Mouse (Mus musculus) gastrocnemius, adult 2 months (tissue): ENCODE results near the gene Elmo1. TPM values are rescaled to one million over a fixed set of nuclear protein-coding genes. Genes with fewer than 3 reads are reported as not detected.

Source experiments
- DNase-seq: peaks from one replicate; pipeline ENCODE4 v3.0.0; 2022
- H3K27ac ChIP-seq: fragments of 200-600 bp; 2 replicates; pipeline ENCODE4 v1.8.1; 2022; ENCODE audit warnings: mild to moderate bottlenecking
- H3K4me3 ChIP-seq: fragments of 200-600 bp; 2 replicates; pipeline ENCODE4 v1.8.1; 2022; ENCODE audit warnings: mild to moderate bottlenecking, moderate library complexity
- CTCF ChIP-seq: fragments of 200-600 bp; IDR thresholded peaks from 2 replicates; pipeline ENCODE4 v1.8.1; 2022; ENCODE audit warnings: antibody characterized with exemption, mild to moderate bottlenecking, moderate library complexity
- intact Hi-C: fragments of 180-260 bp; cut with DNase I; formaldehyde crosslinking; loops from one replicate; pipeline ENCODE4 v1.15.1; 2025
- long read RNA-seq, 2 experiments: library from polyadenylated mRNA; stranded (forward); transcript quantifications; one replicate each; pipeline ENCODE4 v2.0.0; 2021
- total RNA-seq, 2 experiments: library from RNA; stranded (reverse); gene quantifications; 2 replicates each; pipeline ENCODE4 v1.2.3; 2021

Gene Elmo1
- total RNA-seq: 1 to 10 TPM; 4.1 to 4.3 TPM
- long read RNA-seq, experiment 1, full-length matches to known transcripts: 7 of 10 reads
- long read RNA-seq, experiment 1, partial matches to known transcripts: 1 of 10 reads
- long read RNA-seq, experiment 1, other reads (novel, unspliced or antisense): 2 of 10 reads
- long read RNA-seq, experiment 2, full-length matches to known transcripts: 1 of 1 reads
- long read RNA-seq, experiment 2, partial matches to known transcripts: 0 of 1 reads
- long read RNA-seq, experiment 2, other reads (novel, unspliced or antisense): 0 of 1 reads

GRCm38 (mm10) chr13:20090133-20090710 lies at the start of gene Elmo1:
Elmo1 (plus strand) TSS chr13:20090596.
- Histone ChIP-seq H3K4me3 (peak within 1 kb of the TSS; percentile 75), H3K27ac (peak within 1 kb of the TSS; percentile 90)
- DNase-seq: peak; percentile 81
- intact Hi-C loops: loop anchor here (5.0 kb wide), 2 partner anchors 97 to 182 kb away; no protein-coding TSS in a partner anchor
- peak; percentile 57 for TF ChIP-seq CTCF

DNA sequence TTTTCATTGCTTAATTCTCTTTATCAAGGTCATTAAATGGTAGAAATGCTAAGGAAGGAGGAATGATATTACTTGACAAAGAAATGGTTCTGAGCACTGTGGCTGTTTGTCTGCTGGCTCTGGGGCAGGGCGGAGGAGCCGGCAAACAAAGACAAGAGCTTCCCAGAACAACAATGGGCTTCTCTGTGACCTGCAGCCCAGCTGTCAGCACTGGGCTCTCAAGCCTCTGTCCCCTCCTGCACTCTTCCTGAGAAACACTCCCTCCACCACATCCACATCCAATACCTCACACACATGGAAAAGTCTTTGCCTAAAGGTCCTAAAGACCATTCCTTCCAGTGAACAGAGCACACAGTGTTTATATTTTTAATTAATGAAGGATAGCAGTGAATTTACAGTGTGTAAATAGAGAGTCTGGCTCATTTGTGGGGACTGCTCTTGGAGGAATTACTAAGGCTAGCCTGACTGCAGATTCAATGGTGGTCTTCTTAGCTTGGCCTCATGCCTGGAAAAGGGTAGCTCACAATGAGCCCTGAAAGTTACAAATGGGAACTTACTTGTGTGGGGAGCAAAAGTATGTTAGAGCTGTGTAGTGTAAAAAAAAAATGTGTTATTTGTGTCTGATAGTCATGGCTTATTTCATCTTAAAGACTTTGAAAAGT lies 49.1 kb upstream of the Elmo1 start:
- Histone ChIP-seq H3K27ac (no peak overlapping the region), H3K4me3 (no peak overlapping the region)
- no peak for DNase-seq
- intact Hi-C loops: no loop called here
- TF ChIP-seq CTCF: no peak

DNA sequence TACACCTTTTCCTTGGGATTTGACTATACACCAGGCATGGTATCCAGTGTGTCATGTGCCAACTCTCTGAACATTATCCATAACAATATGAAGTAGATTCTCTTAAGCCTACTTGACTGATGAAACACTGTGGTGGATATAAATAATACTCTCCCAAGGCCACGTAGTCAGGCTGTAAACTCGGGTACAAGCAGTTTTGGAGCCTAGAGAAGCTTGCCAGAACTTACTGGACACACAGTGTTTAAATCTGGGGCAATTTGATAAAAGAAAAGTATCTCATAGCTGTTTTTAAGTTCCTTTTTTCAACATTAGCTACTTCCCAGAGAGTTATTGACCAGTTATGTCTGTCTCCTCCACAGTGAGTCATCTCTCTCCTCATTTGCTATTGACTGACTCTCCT lies 47.5 kb upstream of the Elmo1 start:
- intact Hi-C loops: no loop called here

GRCm38 (mm10) chr13:20045350-20045749 lies 45.0 kb upstream of the Elmo1 start:
- intact Hi-C loops: no loop called here
- TF ChIP-seq CTCF: no peak
- Histone ChIP-seq H3K4me3 (no peak overlapping the region), H3K27ac (no peak overlapping the region)
- no peak for DNase-seq

More for the DNA sequence above, 47.5 kb upstream of the Elmo1 start:
- no peak overlapping the region for H3K4me3 ChIP-seq
- no peak overlapping the region for H3K27ac ChIP-seq
- no peak for TF ChIP-seq CTCF
- no peak for DNase-seq

GRCm38 (mm10) chr13:20045836-20046235 lies 44.6 kb upstream of the Elmo1 start:
- TF ChIP-seq CTCF: no peak
- no peak overlapping the region for H3K27ac ChIP-seq
- no peak overlapping the region for H3K4me3 ChIP-seq
- DNase-seq: no peak
- intact Hi-C loops: no loop called here

DNA sequence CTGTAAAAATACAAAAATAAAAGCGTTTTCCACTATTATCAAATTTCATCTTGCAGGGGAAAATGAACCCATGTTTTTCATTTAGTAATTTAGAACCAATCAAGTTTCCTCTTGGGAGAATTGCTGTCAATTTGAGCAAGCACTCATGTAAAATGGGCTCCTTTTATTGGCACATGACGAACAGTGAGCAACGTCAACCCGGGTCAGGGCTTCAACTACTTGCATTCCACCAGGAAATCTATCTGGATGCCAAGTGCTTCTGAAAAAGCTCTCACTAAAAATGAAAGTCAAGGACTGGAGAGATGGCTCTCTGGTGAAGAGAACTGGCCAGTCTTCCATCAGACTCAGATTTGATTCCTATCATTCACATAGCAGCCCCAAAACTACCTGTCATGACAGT lies 44.0 kb upstream of the Elmo1 start:
- intact Hi-C loops: no loop called here
- no peak for DNase-seq
- no peak for TF ChIP-seq CTCF
- Histone ChIP-seq H3K4me3 (no peak overlapping the region), H3K27ac (no peak overlapping the region)

DNA sequence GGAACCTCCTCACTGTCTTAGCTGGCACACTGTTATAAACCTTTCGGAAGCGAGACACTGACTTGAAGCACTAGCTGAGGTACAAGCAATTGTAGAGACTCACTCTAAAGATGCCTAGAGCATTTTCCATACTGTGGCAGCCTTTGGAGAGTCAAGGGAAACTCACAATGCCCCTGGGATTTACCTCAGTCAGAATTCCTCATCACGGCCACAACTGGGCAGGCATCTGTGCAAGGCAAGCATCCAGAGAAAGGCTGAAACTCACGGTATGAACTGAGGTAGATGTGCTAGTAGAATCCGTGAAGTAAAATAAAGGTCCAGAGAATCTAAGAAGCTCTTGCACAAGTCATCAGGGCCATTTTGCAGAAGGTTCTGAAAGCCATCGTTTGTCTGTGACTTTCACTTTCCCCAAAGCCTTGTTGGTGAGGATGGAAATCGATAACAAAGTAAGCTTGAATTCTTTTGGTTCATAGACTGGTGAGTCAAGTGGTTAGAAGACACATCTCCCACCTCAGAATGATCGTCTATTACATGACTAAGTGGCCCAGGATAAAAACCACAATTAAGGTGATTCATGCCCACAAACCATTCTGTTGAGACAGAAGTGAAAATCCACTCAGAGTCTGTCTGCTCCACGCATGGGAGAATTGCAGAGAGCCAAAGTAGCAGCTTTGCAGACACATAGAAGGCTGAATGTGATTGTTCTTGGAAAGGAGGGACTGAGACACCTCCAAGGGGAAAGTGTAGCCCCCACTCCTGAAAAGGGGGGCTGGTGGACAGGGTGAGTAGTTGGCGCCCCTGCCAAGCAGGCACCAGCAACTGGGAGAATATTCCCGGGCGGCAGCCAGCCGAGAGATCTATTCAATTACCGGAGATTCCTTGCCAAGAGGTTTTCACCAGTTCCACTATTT lies 42.2 kb upstream of the Elmo1 start:
- H3K4me3 ChIP-seq: peak overlapping the region; percentile 49
- intact Hi-C loops: no loop called here
- H3K27ac ChIP-seq: no peak overlapping the region
- no peak for DNase-seq
- TF ChIP-seq CTCF: no peak

DNA sequence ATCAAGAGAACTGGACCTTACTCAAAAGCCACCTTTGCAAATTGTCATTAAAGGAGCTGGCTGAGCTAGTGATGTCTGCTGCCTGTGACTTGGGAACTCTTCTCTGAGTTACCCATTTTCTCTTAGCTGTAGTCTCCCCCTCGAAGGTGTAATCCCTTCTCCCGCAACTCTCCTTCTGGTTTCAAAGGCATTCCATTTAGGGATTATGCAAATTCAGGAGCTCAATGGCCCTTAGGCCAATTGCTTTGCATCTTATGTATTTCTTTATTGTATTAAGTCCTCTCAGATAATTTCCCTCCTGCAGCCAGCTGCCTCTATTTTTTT lies 41.6 kb upstream of the Elmo1 start:
- no peak for TF ChIP-seq CTCF
- intact Hi-C loops: no loop called here

GRCm38 (mm10) chr13:20049654-20050053 lies 40.7 kb upstream of the Elmo1 start:
- intact Hi-C loops: no loop called here
- no peak overlapping the region for H3K4me3 ChIP-seq
- DNase-seq: no peak
- no peak for TF ChIP-seq CTCF
- H3K27ac ChIP-seq: no peak overlapping the region

More for the DNA sequence above, 41.6 kb upstream of the Elmo1 start:
- Histone ChIP-seq H3K27ac (no peak overlapping the region), H3K4me3 (peak overlapping the region; percentile 49; the same call in 1 of the 2 replicates)
- DNase-seq: no peak

DNA sequence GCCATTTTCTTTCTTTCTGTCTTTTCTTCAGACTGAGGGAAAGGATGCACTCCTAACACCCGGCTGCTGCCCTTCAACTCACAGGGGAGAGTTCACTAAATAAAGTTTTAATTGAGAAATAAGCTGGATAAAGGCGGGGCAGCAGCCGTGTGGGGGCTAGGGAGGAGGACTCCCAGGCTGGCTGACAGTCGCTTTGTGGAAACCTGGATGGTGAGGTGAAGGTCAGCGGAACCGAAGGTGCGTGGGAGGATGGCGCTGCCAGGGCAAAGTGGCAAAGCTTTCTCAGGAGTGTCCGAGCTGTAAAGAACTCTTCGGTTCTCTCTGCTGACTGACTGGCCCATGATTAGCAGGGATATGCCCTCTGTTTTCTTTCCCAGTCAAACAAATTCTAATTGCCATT lies 40.2 kb upstream of the Elmo1 start:
- intact Hi-C loops: no loop called here
- no peak overlapping the region for H3K4me3 ChIP-seq
- no peak for TF ChIP-seq CTCF

DNA sequence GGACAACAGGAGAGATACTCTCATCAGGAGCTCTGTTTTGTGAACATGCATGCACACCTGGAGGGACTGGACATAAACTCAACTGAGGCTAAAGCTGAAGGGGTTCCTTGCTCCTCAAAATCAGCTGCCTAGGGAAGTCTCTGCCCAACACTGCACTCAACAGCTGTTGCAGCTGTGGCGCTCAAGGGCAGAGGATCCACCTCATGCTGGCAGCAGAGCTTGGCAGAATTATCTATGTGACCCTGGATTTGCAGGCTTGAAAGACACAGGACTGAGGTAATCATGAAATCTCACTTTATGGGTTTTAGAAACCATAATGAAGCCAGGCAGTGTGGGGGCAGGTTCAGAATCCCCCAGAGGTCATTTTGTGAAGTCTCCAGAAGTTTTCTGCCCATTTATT lies 32.5 kb upstream of the Elmo1 start:
- DNase-seq: no peak
- no peak for TF ChIP-seq CTCF
- no peak overlapping the region for H3K4me3 ChIP-seq

More for the DNA sequence above, 40.2 kb upstream of the Elmo1 start:
- no peak for DNase-seq
- H3K27ac ChIP-seq: no peak overlapping the region

DNA sequence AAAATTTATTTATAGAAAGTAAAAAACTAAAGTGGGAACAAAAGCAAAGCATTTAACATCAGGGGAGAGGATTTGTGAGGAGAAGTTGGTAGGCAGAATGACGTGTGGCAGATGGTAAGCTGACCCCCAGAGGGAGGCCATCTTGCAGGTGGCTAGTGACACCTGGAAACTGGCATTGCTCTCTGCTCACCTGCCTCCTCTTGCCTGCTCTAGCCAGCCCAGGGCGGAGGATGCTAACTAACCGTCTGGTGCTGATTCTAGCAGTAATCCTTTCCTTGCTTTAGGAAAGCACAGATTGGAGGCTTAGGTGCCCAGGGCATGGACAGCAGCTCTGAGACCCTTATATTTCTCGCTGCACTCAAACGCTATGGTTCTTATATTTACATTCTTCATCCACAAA lies 29.4 kb upstream of the Elmo1 start:
- intact Hi-C loops: no loop called here
- Histone ChIP-seq H3K27ac (no peak overlapping the region), H3K4me3 (no peak overlapping the region)
- no peak for TF ChIP-seq CTCF
- no peak for DNase-seq

More for the DNA sequence above, 32.5 kb upstream of the Elmo1 start:
- intact Hi-C loops: no loop called here
- no peak overlapping the region for H3K27ac ChIP-seq
